Mouse (Mus musculus) spleen, postnatal 10 days (tissue): Measurements from ENCODE around the gene Hist1h4h.

Experiments
- DNase-seq, 2 experiments: peaks; one replicate each; pipeline ENCODE4 v3.0.0; 2021 to 2022; ENCODE audit warnings: low spot score in 2 of 2

Hist1h4h gene

GRCm38 (mm10) chr13:23510127-23510526, 20.7 kb upstream of the Hist1h4h start:
- DNase-seq, result no peak

DNA sequence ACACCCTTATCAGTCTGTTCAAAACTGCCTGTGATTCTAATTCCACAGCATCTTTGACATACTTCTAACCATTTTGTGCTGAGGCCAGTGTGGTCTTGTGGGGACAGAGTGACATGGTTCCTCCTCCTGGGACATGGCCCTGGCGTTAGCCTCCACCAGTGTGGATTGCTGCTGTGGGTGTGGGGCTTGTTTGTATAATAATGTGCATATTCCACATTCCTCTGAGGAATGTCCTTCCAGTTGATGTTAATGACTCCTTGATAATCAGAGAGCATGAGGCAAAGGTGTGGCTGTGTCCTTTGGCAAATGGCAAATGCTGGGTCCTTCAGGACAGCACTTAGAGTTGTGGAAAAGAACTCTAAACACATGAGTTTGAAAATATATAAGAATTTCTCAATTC, 17.3 kb upstream of the Hist1h4h start:
- no peak for DNase-seq

- no peak for DNase-seq
Measured at GRCm38 (mm10) chr13:23515281-23515680, 15.6 kb upstream of the Hist1h4h start.

GRCm38 (mm10) chr13:23515826-23516620, 14.8 kb upstream of the Hist1h4h start:
- DNase-seq, result no peak

DNA sequence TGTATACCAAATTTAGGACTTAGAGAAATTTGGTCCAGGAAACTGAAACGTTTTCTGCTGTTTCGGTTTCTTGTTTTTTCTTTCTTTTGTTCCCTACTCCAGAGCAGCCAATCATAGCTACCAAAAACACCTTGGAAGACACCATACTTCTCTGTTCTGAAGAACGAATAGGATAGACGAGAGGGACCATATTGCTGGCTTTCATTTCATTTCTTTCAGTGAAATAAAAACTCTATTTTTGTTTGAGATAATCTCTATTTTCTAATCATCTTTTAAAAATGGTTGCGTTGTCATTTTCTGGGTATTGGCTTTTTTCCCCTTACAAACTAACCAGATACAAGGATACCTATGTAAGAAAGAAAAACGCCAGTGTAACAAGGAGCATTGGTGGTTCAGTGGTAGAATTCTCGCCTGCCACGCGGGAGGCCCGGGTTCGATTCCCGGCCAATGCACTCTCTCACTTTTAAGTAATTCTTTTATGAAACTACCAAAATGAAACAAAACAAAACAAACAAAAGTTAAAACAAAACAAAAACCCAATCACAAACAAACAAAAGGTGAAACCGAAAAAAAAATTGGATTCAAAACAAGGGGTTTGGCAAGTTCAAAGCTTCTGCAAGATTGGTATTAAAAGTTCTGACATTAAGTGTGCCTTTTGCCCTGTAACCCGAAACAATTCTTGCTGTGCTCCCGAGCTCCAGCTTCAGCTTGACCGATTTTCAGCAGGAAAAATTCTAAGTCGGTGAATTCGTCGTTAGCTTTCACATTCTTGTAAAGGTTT, 13.8 kb upstream of the Hist1h4h start:
- DNase-seq, result peak; percentile 79 to 82

- peak; percentile 93 to 95 for DNase-seq
Measured at GRCm38 (mm10) chr13:23517603-23518294, 13.1 kb upstream of the Hist1h4h start.

GRCm38 (mm10) chr13:23518295-23518603, 12.6 kb upstream of the Hist1h4h start:
- no peak for DNase-seq

GRCm38 (mm10) chr13:23518885-23519284, 12.0 kb upstream of the Hist1h4h start:
- peak; percentile 86 to 91 for DNase-seq

- peak; percentile 79 to 82 for DNase-seq
Measured at GRCm38 (mm10) chr13:23519416-23519815, 11.4 kb upstream of the Hist1h4h start.

GRCm38 (mm10) chr13:23521703-23522102, 9.1 kb upstream of the Hist1h4h start:
- DNase-seq, result peak; percentile 76 to 88

DNA sequence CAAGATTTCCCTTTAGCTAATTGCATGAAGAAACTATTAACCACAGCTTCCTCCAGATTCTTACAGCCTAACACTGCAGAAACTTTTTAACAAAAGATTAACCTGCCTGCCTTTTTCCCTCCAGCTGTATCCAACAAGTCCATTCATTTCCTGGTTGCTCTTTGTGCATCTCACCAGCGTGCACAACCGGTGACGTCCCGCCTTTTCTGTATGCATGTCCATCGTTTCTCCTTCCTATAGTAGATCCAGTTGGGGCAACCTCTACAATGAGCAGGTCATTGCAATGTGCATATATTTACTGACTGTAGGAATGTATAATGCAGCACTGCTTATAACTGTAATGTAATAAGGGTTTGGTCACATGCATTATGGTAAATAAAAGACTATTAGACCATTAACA, 6.9 kb upstream of the Hist1h4h start:
- DNase-seq, result no peak

- peak; percentile 77 to 87 for DNase-seq
Measured at GRCm38 (mm10) chr13:23524654-23525053, 6.2 kb upstream of the Hist1h4h start.

DNA sequence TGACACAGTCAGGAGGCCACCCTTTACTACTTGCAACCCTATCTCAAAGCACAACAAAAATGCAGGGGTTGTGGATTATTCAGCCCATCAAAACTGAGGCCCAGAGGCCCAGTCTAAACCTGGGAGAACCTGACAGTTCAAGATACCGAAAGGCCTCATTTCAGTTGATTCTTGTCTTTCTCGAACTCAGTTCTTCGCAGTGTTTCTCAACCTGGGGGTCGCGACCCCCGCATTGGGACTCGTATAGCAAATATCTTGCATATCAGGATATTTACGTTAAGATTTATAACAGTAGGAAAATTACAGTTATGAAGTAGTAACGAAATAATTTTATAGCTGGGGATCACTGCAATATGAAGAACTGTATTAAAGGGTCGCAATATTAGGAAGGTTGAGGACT, 4.9 kb upstream of the Hist1h4h start:
- DNase-seq, result no peak

DNA sequence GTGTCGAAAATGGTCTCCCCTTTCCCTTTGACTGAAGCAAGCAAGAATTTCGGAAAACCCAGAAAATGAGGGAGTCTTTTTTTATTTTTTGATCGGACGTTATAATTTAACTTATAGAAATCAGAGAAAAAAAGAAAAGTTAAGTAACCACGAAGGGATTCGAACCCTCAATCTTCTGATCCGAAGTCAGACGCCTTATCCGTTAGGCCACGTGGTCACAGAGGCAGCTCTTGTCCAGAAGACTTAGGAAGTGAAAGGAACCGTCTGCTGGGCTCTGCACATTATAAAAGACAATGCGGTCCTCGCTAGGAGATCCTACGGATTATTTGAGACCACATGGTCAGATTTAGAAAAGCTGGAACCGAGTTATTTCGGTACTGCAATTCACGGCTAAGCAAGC, 4.5 kb upstream of the Hist1h4h start:
- peak; percentile 90 to 93 for DNase-seq

- DNase-seq, result no peak
Measured at GRCm38 (mm10) chr13:23529005-23529404, 1.8 kb upstream of the Hist1h4h start.

DNA sequence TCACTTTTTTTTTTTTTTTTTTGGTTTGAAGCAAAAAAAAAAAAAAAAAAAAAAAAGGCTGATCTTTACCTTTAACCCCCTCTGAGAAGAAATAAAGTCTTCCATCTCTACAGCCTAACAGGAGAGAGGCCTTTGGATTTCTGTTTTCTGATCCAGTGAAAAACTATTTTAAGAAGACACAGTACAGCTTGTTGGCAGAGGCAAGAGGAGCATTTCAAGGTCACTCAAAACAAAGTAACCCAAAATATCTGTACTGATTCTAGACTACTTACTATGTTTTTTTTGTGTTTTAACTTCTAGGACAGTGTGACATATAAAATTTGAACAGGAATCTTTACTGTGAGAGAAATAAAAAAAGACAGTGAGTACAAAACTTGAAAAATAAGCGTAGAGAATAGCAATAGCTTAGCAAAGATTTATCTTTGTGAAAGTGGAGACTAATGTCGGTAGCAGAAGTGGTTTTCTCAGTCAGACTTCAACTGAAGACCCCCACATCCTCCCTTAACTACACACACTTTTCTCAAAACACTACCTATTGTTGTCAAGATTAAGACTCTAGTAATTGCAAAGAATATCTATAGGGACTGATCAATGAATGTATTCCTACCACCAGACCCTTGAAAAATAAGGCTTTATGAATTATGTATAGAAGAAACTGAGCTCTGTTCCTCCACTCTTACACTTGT, 1.2 kb upstream of the Hist1h4h start:
- no peak for DNase-seq

GRCm38 (mm10) chr13:23530181-23530900, 509 bp upstream of the Hist1h4h start:
- DNase-seq, result peak; percentile 72 to 76

DNA sequence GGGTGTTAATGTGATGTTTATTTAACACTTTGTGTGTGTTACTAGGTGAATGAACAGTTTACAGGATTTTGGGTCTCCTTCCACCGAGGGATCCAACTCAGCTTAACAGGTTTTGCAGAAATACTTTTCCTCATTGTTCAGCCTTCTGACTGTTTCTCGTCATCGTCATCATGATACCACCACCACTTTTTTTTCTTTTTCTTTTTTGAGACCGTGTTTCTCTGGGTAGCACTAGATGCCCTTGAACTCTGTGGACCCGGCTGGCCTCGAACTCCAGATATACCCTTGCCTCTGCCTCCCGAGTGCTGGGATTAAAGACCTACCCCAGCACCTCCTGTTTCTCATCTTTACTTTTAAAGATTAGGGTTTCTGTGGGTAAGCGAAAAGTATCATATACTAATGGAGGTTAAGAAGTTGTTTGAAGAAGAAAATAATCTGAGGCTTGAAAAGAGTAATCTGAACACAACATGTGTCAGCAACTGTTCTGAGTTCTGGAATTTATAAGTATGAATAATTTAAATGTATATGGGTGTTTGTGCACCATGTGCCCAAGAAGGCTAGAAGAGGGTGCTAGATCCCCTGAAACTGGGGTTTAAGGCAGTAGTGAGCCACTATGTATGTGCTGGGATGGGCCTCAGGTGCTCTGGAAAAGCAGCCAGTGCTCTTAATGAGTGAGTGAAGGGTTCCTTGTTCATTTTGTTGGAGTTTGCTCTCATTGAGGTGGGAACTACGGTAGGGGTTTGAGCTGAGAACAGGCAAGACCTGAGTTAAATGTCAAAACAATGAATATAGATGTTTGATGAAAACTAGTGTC, 1.6 kb downstream of the Hist1h4h start:
- peak; percentile 53 to 65 for DNase-seq

DNA sequence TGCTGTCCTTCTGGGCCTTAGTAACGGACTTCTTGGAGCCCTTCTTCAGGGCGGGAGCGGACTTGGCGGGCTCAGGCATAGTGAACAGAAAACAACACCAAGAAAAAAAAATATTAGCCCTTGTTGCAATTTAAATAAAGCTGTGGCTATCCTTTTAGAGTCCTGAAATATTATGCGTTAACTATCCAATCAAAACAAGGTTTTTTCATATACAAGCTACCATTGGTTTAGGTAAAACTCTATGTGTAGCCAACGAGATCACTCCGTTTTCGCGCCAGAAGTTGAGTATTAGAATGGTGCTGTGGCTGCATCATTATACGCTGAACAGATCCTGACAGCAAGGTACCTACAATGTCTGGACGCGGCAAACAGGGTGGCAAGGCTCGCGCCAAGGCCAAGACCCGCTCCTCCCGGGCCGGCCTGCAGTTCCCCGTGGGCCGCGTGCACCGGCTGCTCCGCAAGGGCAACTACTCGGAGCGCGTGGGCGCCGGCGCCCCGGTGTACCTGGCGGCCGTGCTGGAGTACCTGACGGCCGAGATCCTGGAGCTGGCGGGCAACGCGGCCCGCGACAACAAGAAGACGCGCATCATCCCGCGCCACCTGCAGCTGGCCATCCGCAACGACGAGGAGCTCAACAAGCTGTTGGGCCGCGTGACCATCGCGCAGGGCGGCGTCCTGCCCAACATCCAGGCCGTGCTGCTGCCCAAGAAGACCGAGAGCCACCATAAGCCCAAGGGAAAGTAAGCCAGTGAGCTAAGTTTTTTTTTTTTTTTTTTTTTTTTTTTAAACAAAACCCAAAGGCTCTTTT, 2.9 kb downstream of the Hist1h4h start, which contains the start of gene Hist1h2af:
TSS of gene Hist1h2af (plus strand) at position 347 of the 808 bp plus-strand sequence.
- peak; percentile 78 to 83 for DNase-seq
